Mouse (Mus musculus): ENCODE data around the gene Sept1.

Gene Sept1

GRCm38 (mm10) chr7:127218670-127219069, 14.3 kb downstream of the Sept1 start:
- DNase-seq (ENCODE audit: low read depth, low spot score), result no peak

DNA sequence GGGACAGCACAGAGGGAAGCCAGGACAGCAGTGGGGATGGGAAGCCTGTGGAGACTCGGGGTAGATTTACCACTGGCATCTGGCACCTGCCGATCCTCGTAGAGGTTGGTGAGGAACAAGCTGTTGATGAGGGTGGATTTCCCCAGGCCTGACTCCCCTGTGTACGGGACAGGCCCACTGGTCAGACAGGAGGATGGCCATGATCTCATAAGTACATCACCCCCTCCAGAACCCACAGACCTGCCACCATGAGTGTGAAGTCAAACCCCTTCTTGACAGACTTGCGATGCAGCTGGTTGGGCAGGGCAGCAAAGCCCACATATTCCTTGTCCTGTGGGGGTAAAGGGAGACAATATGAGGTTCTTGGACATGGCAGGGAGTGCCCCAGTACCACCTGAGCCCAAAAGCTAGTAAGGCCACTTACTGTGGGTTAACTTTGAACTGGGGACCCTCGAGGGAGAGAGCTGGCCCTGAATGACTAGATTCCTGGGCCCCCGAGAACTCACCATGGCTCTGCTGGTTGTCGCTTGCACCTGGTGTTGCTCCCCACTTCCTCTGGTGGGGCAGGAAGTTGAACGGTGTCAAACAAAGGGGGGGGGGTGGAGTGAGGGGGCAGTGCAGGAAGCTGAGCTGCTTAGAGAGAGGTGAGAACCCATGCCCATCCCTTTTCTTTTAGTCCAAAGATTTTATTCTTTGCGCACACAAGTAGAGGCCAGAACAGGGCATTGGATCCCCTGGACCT, 14.9 kb downstream of the Sept1 start:
- no peak for DNase-seq (ENCODE audit: low read depth, low spot score)

GRCm38 (mm10) chr7:127217475-127217874, 15.5 kb downstream of the Sept1 start:
- no peak for DNase-seq (ENCODE audit: low read depth, low spot score)

DNA sequence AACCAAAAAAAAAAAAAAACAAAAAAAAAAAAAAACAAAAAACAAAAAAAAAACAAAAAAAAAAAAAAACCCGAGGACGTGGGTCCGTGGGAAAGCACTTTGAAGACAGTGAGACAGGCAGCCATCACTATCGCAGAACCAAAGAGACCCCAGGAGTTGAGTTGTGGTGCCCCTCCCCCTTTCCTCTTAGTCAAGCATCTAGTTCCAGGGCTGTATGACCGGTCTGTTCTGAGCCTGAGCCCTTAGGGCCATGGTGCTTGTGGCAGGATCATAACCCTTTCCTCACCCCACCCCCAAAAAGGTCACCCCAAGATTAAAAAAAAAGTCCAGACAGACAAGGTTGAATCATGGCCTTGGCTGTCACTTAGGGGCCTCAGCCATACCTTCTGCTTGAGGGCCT, 16.6 kb downstream of the Sept1 start:
- no peak for DNase-seq (ENCODE audit: low read depth, low spot score)

GRCm38 (mm10) chr7:127214981-127215871, 17.7 kb downstream of the Sept1 start:
- peak; percentile 78 for DNase-seq (ENCODE audit: low read depth, low spot score)

DNA sequence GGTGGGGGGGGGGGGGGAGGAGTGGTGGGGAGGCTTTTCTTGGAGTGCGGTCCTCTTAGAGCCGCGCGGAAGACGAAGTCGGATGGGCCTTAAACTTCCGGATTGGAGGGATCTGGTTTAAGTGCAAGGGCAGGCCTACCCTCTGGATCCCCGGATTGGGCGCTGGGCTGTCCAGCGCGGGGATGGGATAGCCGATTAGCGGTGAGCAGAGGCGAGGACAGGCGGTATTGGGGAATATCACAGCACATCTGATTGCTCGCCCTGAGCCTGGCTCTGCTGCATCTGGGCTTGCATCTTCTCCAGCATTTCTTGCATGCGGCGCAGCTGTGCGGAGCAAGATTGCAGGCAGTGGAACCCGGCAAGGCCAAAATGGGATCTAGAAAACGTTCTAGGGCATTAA, 18.4 kb downstream of the Sept1 start:
- no peak for DNase-seq (ENCODE audit: low read depth, low spot score)

DNA sequence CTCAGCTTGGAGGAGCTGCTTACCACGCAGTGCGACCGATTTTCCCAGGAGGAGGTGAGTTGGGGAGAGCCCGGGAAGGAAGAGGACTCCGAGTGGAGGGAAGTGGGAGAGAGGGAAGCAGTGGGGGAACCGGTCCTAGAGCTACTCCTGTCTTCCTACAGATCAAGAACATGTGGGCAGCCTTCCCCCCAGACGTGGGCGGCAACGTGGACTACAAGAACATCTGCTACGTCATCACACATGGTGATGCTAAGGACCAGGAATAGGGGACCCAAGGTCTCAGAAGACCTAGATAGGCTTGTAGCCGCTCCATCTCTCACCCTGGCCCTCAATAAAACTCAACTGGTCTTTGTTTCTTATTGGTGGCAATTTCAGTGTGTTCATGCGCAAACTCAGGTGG, 19.0 kb downstream of the Sept1 start:
- DNase-seq (ENCODE audit: low read depth, low spot score), result no peak

DNA sequence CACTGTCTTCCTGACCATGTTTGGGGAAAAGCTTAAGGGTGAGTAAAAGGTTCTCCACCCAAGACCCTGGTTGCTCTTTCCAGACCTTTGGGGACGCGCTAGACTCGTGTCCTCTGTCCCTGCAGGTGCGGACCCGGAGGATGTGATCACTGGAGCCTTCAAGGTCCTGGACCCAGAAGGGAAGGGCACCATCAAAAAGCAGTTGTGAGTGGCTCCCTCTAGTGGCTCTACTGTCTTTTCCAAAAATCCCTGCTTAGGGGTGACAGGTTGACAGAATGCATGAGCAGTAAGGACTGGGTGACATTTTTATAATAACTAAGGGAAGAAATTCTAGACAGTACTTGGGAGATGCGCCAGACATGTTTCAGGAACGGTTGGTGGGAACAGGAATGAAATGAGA, 19.4 kb downstream of the Sept1 start:
- DNase-seq (ENCODE audit: low read depth, low spot score), result no peak

DNA sequence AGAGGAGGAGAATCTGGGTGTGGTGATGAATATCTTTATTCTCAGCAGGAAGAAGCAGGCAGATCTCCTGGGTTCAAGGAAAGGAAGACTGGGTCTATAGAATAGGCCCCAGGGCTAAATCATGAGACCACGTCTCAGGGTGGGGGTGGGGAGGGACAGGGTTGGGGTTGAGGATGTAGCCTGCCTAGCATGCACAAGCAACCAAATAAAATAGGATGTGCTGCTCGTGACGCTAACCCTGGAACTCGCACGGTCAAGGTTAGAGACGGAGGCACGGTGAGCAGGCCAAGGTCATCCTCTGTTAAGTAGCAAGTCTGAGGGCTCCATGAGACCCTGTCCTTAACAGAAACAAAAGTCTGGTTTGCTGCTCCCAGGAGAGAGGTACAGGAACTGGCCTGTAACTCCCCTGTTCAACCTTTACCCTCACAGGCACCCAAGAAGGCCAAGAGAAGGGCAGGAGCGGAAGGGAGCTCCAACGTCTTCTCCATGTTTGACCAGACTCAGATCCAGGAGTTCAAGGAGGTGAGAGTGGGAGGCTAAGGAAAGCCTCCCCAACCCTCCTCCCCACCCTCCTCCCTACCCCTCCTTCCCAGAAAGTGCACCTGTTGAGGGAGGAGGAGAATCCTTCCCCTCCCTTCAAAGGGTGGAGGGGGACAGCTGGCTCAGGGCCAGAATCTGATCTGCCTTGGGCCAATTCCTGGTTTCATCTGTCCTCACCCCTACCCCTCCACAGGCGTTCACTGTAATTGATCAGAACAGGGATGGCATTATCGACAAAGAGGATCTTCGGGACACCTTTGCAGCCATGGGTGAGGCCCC, 20.3 kb downstream of the Sept1 start:
- no peak for DNase-seq (ENCODE audit: low read depth, low spot score)

DNA sequence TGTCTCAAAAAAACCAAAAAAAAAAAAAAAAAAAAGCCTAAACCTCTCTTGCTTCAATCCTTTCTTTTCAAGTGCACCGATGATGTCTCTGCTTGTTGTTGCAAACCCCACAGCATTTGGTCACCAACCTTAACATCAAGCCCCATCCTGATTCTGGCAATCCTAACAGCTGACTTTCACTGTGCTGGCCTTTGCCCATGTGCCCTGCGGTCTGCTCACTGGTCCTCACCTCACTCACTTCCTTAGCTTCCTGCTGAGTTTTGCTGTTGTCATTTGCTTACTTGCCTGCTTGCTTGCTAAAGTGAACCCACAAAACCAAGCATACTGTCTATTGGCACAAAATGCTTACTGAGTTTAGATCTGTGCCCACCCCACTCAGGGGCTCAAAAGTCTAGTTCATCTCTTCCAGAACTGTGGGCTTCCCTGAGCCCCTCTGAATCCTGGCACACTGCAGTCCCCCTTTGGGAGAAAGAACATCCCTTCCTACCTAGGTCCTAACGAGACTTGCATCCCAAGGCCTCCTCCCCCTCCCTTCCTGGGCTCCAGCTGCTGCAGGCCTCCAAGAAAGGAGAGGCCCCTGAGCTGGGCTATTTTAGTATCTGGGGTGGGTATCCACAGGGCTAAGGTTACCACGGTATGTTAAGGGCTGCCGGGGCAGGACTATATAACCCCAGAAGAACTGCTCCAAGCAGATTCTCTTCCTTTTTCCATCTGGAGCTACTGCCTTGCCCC, 21.8 kb downstream of the Sept1 start:
- DNase-seq (ENCODE audit: low read depth, low spot score), result no peak

GRCm38 (mm10) chr7:127210266-127210665, 22.7 kb downstream of the Sept1 start:
- no peak for DNase-seq (ENCODE audit: low read depth, low spot score)

DNA sequence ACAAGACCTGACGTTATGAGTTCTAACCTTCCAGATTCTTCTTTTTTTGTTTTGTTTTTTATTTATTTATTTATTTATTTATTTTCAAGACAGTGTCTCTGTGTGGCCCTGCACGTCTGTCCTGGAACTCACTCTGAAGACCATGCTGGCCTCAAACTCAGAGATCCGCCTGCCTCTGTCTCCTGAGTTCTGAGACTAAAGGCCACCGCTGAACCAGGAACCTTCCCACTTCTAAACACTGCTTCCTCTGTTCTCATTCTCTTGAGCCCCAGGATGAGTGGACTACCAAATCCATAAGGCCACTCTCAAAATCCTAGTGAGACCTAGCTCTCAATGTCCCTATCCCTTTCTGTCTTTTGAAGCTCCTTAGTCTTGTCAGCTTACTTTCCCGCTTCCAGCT, 23.1 kb downstream of the Sept1 start:
- DNase-seq (ENCODE audit: low read depth, low spot score), result no peak

DNA sequence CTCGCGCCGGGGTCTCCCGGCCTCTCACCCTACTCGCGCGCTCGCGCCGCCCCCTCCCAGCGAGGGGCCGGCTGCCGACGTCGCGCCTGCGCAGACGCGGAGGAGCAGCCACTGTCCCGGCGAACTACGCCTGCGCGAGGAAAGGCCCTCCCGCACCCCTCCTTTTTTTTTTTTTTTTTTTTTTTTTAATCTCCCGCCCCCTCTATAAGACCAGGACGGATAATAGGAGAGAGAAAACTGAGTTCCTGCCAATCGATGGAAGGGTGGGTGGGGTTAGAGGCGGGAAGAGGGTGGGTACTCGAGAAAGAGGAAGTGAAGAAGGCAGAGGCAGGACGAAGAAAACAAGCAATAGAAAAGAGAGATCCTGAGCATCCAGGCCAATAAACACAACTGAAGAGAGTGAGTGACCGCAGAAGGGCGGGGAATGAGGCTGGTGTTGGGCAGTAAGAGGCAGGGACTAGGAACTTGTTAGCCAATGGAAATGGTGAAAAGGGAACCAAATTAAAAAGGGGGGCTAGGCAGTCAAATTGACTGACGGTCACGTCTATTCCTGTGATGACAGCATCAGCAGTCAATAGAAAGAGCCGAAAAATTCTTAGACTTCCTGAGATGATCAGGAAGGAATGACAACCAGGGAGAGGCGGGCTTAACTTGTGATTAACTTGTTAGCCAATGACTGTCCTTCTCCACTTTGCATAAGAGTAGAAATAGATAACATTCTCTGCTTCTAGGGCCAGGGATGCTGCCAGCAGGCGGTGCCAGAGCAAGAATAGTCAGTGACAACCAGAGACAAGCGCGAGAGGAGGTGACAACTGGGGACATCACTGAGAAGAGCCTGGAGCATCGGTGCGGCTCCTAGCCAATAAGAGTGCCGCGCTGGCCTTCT, 24.1 kb downstream of the Sept1 start, which contains the start of gene Mylpf:
TSS of gene Mylpf (plus strand) at position 338 of the 886 bp plus-strand sequence.
- peak; percentile 96 for DNase-seq (ENCODE audit: low read depth, low spot score)

DNA sequence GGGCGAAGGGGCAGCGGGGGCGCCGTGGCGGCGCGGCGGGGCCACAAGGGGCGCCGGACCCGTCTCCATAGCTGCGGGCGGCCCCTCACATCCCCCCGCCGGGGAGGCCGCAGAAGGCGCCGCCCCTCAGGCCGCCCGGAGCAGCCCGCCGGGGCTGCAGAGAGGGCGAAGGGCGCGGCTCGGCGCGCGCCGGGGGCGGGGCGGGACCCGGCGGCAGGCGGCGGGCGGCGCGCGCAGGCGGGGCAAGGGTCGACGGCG, 24.7 kb downstream of the Sept1 start, which contains the start of gene Tbc1d10b:
TSS of gene Tbc1d10b (minus strand) at position 174 of the 258 bp plus-strand sequence.
- DNase-seq (ENCODE audit: low read depth, low spot score), result no peak

GRCm38 (mm10) chr7:127207374-127208294, 25.3 kb downstream of the Sept1 start:
- DNase-seq (ENCODE audit: low read depth, low spot score), result no peak

GRCm38 (mm10) chr7:127206606-127207005, 26.3 kb downstream of the Sept1 start:
- DNase-seq (ENCODE audit: low read depth, low spot score), result no peak

DNA sequence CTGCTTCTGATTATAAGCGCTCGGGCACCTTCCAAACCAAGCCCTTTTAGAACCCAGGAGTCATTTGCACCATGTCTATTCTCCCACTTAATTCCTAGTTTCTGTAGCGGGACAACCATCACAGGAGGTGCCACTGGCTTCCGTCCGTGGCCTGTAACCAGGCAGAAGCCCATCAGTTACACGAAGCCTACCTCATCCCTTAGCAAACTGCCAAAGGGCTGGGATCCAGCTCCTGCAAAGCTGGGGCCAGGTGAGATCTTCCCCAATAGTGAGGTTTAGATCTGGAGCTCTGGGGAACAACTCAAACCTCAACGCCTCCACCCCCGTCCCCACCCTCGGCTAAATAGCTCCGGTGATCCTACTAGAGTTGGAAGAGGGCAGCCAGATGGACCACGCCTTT, 36.4 kb downstream of the Sept1 start:
- no peak for DNase-seq (ENCODE audit: low read depth, low spot score)

DNA sequence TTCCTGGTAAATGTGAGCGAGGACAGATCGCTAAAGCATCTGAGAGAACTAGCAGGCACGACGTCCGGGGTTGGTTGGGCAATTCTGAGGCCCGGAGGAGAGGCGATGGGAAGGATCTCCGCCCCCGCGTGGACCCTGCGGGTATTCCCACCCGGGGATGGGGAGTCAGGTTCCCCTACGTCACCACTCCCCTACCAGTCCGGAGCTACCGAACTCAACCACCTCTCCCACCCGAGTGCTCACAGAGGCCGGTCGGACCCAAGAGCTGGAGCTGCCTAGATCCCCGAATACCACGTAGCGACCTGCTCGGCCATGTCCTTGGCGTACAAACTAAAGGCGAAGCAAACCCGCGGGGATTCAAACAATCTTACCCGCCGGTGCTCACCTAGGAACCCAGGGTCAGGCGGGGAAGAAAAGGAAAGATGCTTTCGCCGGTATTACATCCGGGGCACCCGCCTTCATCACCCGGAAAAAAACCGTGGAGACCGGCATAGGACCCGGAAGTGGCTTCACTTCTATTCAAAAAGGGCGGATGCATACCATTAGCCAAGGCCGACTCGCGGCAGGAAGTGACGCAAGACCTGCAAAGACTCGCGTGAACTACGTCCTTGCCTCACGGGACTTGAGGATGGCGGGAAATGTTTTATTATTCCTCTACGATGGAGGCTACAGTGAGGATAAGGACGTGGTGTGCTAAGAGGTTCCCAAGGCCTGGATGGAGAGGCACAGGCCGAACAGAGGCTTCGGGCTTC, 37.2 kb downstream of the Sept1 start, which contains the start of gene Cd2bp2:
TSS of gene Cd2bp2 (minus strand) at position 507 of the 752 bp plus-strand sequence.
- peak; percentile 97 for DNase-seq (ENCODE audit: low read depth, low spot score)

Measured in mesoderm, embryonic 11.5 days (tissue).